In genomic region chr17:49852183-49852582, GRCm38 (mm10) we compare ENCODE assay signal across 8 mouse cellular contexts.
DNase-seq lines count a peak whose midpoint lies in the region; ATAC-seq lines count a peak whose summit lies in the region.

No protein-coding gene starts in this region.

- peak; percentile 45 to 53 for DNase-seq in heart, adult 18-20 months
- peak; percentile 36 to 44 for DNase-seq in right cerebral cortex, adult 2 months (ENCODE audit: low spot score in 2 of 2)
- DNase-seq in right cerebral cortex, postnatal 36 days (ENCODE audit: low spot score in 2 of 2), result no peak
- peak; percentile 6 for DNase-seq in heart, postnatal 25 days (ENCODE audit: low spot score)
- no peak for DNase-seq in spleen, postnatal 4 days (ENCODE audit: low spot score in 2 of 2)
- DNase-seq in thymus, postnatal 25 days, result no peak

- no peaks in the 10 kb centered on the region for H3K36me3 ChIP-seq in heart, embryonic 12.5 days
- H3K36me3 ChIP-seq in intestine, embryonic 15.5 days, result no peaks in the 10 kb centered on the region

- intact Hi-C loops in heart, postnatal 25 days (cut with DNase I), result loop anchor here (2.0 kb wide), 2 partner anchors 321 to 383 kb away; no protein-coding TSS in a partner anchor

- H3K9me3 ChIP-seq in heart, embryonic 12.5 days (replicated peaks), result peaks cover 6% of the 10 kb centered on the region
- H3K9me3 ChIP-seq in intestine, embryonic 15.5 days, result no peaks in the 10 kb centered on the region

- H3K9ac ChIP-seq in heart, embryonic 12.5 days, result no peak overlapping the region
- H3K9ac ChIP-seq in intestine, embryonic 15.5 days, result no peak overlapping the region

- H3K4me3 ChIP-seq in heart, embryonic 12.5 days, result no peak overlapping the region
- H3K4me3 ChIP-seq in intestine, embryonic 15.5 days (replicated peaks), result no peak overlapping the region

- no peak for ATAC-seq in heart, embryonic 12.5 days (ENCODE audit: insufficient number of reproducible peaks, low FRiP score)
- ATAC-seq in intestine, embryonic 15.5 days, result no peak

- H3K27me3 ChIP-seq in heart, embryonic 12.5 days (replicated peaks), result no peaks in the 10 kb centered on the region
- H3K27me3 ChIP-seq in intestine, embryonic 15.5 days (replicated peaks), result no peaks in the 10 kb centered on the region

- H3K4me2 ChIP-seq in heart, embryonic 12.5 days, result no peak overlapping the region
- no peak overlapping the region for H3K4me2 ChIP-seq in intestine, embryonic 15.5 days (replicated peaks)

- peaks cover 16% of the 10 kb centered on the region for H3K4me1 ChIP-seq in heart, embryonic 12.5 days (replicated peaks)
- no peaks in the 10 kb centered on the region for H3K4me1 ChIP-seq in intestine, embryonic 15.5 days (replicated peaks)

- H3K27ac ChIP-seq in heart, embryonic 12.5 days (ENCODE audit: poor library complexity, severe bottlenecking), result no peak overlapping the region
- H3K27ac ChIP-seq in intestine, embryonic 15.5 days, result no peak overlapping the region

- WGBS in heart, embryonic 12.5 days, result 54% methylated on average over 3 of the region's 3 CpGs
- 80% methylated on average over 3 of the region's 3 CpGs for WGBS in intestine, embryonic 15.5 days

Comparison
In these comparisons a context has a peak if more than half of its experiments do, and no peak if none do; other contexts are left out.
1. DNase-seq: peak in heart, adult 18-20 months (2 of 2), right cerebral cortex, adult 2 months (2 of 2) and heart, postnatal 25 days (single experiment); none in right cerebral cortex, postnatal 36 days (0 of 2), spleen, postnatal 4 days (0 of 2) and thymus, postnatal 25 days (single experiment).